Mouse (Mus musculus) retina, postnatal 7 days (tissue): ENCODE data around the gene Fez2.

Experiments used
- DNase-seq: peaks from one replicate; pipeline ENCODE4 v3.0.0-alpha.2; 2012; ENCODE audit warnings: low read depth, low spot score

Fez2 gene

GRCm38 (mm10) chr17:78322369-78323335 is 95.3 kb downstream of the Fez2 start:
- DNase-seq, result no peak

GRCm38 (mm10) chr17:78321216-78321835 is 96.6 kb downstream of the Fez2 start:
- no peak for DNase-seq
